Mouse (Mus musculus) limb, embryonic 12.5 days (tissue): ENCODE measurements around the gene Nans. TPM values are rescaled to one million over a fixed set of nuclear protein-coding genes. Genes with fewer than 3 reads are reported as not detected.

Experiments
- ATAC-seq: fragments of 200-750 bp; cut with Nextera tagmentation; 2 replicates; pipeline ENCODE4 v1.8.0; 2017; ENCODE audit warnings: low read depth, moderate TSS enrichment; ENCODE audit not compliant: insufficient number of reproducible peaks, insufficient read depth, low FRiP score, low TSS enrichment
- H3K27ac ChIP-seq: fragments of 300-500 bp; sonication (generic); 2 replicates; pipeline ENCODE4 v1.5.1; 2016; ENCODE audit warnings: mild to moderate bottlenecking, moderate library complexity
- H3K27me3 ChIP-seq: fragments of 300-500 bp; sonication (generic); 2 replicates; pipeline ENCODE4 v1.6.1; 2016; ENCODE audit warnings: mild to moderate bottlenecking, moderate library complexity
- H3K36me3 ChIP-seq: fragments of 300-500 bp; sonication (generic); 2 replicates; pipeline ENCODE4 v1.6.1; 2016; ENCODE audit warnings: mild to moderate bottlenecking, moderate library complexity
- H3K4me1 ChIP-seq: fragments of 300-500 bp; sonication (generic); replicated peaks from 2 replicates; pipeline ENCODE4 v1.6.1; 2016
- H3K4me2 ChIP-seq: fragments of 300-500 bp; sonication (generic); 2 replicates; pipeline ENCODE4 v1.6.1; 2016; ENCODE audit warnings: mild to moderate bottlenecking, moderate library complexity
- H3K4me3 ChIP-seq: fragments of 300-500 bp; sonication (generic); replicated peaks from 2 replicates; pipeline ENCODE4 v1.5.1; 2016; ENCODE audit warnings: mild to moderate bottlenecking
- H3K9ac ChIP-seq: fragments of 300-500 bp; sonication (generic); replicated peaks from 2 replicates; pipeline ENCODE4 v1.6.1; 2016; ENCODE audit warnings: mild to moderate bottlenecking, moderate library complexity
- H3K9me3 ChIP-seq: fragments of 300-500 bp; sonication (generic); 2 replicates; pipeline ENCODE4 v1.6.1; 2016; ENCODE audit warnings: mild to moderate bottlenecking, moderate library complexity
- WGBS: fragments of 180-500 bp; shearing (Covaris S2); methylation state at CpG from one replicate; pipeline ENCODE4 v1.1.7; 2016; 5-methylcytosine and 5-hydroxymethylcytosine counted together
- polyA plus RNA-seq: library from polyadenylated mRNA; unstranded; fragments of >200 nt; fragmentation: Nextera tagmentation; extraction: Ambion mirVana; gene quantifications from 2 replicates; pipeline ENCODE4 v1.2.1, GENCODE M21; 2016

Gene Nans
- polyA plus RNA-seq, 1 experiment from 2014 or later = 91.0 TPM

DNA sequence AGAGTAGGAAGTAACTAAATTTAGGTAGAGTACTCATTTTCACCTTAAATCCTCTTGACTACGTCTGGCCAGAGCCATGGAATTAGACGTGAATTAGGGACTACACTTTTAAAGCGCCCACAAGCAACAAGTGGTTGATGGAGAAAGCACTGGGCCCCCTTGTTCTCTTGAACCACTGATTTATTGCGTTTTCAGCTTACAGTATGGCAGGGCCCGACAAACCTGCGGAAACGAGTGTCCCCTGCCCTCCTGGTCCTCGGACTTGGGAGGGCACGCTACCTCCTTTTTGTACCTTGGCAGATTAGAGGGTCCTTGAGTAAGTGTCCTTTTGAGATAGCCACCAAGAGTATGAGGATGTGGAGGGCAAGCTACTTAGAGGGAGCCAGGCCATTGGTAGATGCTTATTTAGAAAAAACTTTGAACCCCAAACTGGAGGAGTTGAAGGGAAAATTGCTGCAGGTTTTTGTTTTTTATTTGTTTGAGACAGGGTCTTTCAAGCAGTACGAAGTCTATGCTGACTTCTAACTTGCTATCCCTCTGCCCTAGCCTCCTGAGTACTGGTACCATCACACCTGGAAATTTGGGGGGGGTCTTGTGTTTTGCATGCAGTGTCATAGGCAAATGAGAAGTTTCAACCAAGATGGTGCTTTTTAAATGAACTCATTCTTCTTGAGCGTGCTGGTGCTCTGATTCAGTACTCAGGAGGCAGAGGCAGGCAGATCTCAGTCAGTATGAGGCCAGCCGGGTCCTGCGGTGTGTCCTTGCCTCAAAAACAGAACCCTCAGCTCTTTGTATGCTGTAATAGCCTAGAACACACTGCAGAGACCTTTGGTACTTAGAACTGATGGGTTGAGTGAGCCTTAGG is 36.0 kb upstream of the Nans start:
- ATAC-seq = no peak
- H3K4me1 ChIP-seq = peaks cover 33% of the 10 kb centered on the region

DNA sequence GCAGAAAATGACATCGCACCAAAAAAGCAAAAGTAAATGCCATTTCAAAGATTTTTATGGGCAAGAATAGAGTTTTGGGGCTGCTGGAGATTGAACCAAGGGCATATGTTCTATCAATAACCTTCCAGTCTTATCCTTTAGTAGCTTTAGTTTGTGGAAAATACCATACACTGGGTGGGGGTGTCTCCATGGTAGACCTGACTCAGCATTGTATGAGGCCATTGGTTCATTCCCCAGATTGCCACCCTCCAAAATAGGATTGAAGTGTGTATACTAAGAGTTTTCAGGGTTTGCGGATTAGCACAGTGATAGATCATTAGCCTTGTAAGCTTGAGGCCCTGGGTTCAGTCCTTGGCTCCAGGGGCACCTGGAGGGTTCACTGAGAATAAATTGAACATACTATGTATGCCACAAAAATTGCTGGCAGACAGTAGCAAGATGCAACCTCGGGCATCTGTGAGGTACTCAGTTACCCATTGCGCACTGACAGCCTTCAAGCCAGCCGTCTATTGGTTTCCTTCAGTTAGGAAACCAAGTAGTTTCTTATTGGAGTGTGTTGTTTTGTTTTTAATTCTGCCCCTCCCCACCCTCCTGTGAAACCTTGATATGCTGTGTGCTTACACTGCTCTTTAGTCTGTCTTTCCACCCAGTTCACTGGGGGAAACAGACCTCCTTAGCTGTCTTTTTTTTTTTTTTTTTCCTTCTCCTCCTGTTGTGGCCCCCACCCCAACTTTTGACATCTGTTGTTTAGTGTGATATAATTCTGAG is 34.8 kb upstream of the Nans start:
- Histone ChIP-seq H3K27ac (no peak overlapping the region), H3K9ac (no peak overlapping the region), H3K9me3 (no peaks in the 10 kb centered on the region), H3K4me3 (no peak overlapping the region), H3K4me2 (peak overlapping the region; percentile 5; the same call in 1 of the 2 replicates), H3K4me1 (peaks cover 36% of the 10 kb centered on the region), H3K27me3 (no peaks in the 10 kb centered on the region), H3K36me3 (peaks cover 8% of the 10 kb centered on the region; the same call in 1 of the 2 replicates)
- no peak for ATAC-seq
- 77% methylated on average over 5 of the region's 5 CpGs for WGBS

More for the DNA sequence above, 36.0 kb upstream of the Nans start:
- H3K36me3 ChIP-seq = peaks cover 8% of the 10 kb centered on the region; the same call in 1 of the 2 replicates
- peak overlapping the region; percentile 95 for H3K4me3 ChIP-seq
- peak overlapping the region; percentile 79 for H3K4me2 ChIP-seq
- 31% methylated on average over 13 of the region's 13 CpGs for WGBS
- no peaks in the 10 kb centered on the region for H3K9me3 ChIP-seq
- H3K27me3 ChIP-seq = no peaks in the 10 kb centered on the region
- peak overlapping the region; percentile 100 for H3K27ac ChIP-seq
- peak overlapping the region; percentile 99 for H3K9ac ChIP-seq

DNA sequence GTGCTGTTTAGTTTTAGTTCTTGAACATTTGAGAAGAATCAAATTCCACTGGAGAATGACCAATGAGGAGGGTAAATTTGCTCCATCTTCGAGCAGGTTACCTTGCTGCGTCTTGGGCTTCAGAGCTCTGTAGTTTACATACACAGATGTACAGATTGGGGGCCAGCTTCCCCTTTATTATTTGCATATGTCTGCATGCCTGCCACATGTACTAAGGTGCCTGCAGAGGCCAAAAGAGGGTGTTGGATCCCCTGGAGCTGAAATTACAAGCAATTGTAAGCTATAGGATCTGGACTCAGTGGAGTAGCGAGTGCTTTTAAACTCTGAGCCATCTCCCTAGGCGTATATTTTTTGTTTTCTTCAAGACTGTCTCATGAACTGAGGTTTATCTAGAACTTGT is 32.3 kb upstream of the Nans start:
- 77% methylated on average over 4 of the region's 4 CpGs for WGBS
- Histone ChIP-seq H3K9me3 (no peaks in the 10 kb centered on the region), H3K36me3 (peaks cover 30% of the 10 kb centered on the region), H3K4me1 (peaks cover 38% of the 10 kb centered on the region), H3K4me3 (no peak overlapping the region), H3K27me3 (no peaks in the 10 kb centered on the region), H3K9ac (no peak overlapping the region), H3K4me2 (no peak overlapping the region), H3K27ac (no peak overlapping the region)
- ATAC-seq = no peak

DNA sequence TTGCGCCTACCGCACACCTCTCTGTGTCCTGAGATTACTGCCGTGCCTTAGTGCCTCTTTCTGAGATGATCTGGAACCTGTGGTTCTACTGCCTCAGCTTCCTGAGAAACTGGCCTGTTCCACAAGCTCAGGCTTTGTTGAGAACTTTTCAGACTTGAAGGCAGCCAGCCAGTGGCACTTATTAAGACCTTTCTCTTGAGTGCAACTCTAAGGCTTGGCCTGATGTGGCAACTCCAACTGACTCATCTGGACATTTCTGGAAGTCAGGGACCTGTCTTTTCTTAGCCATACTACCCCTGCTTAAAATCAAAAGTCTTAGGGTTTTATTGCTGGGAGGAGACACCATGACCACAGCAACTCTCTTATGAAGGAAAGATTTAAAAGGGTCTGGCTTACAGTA is 31.9 kb upstream of the Nans start:
- no peak overlapping the region for H3K9ac ChIP-seq
- peaks cover 34% of the 10 kb centered on the region for H3K36me3 ChIP-seq

DNA sequence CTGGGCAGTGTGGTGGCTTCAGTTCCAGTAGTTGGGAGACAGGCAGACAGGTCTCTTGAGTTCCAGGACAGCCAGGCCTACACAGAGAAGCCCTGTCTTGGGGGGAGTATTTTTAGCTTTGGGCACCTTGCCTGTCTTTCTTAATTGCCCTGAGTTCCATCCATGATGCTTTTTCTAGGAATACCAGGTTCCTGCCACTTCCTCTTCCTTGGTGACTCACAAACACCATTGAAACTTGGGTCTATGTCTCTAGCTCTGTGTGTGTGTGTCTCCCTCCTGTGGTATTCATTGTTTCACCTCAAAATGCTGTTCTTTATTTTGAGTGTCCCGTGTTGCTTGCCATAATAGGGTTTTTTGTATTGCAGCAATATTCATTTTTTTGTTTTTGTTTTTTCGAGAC is 30.6 kb upstream of the Nans start:
- Histone ChIP-seq H3K36me3 (peaks cover 46% of the 10 kb centered on the region), H3K27ac (no peak overlapping the region), H3K4me2 (no peak overlapping the region), H3K27me3 (no peaks in the 10 kb centered on the region), H3K4me3 (no peak overlapping the region), H3K9ac (no peak overlapping the region), H3K4me1 (peaks cover 30% of the 10 kb centered on the region), H3K9me3 (no peaks in the 10 kb centered on the region)
- 88% methylated on average over 2 of the region's 2 CpGs for WGBS
- ATAC-seq = no peak

More for the DNA sequence above, 31.9 kb upstream of the Nans start:
- no peaks in the 10 kb centered on the region for H3K27me3 ChIP-seq
- H3K4me3 ChIP-seq = no peak overlapping the region
- 94% methylated on average over 3 of the region's 3 CpGs for WGBS
- no peak overlapping the region for H3K4me2 ChIP-seq
- no peak for ATAC-seq
- H3K4me1 ChIP-seq = peaks cover 38% of the 10 kb centered on the region
- H3K9me3 ChIP-seq = no peaks in the 10 kb centered on the region
- no peak overlapping the region for H3K27ac ChIP-seq

DNA sequence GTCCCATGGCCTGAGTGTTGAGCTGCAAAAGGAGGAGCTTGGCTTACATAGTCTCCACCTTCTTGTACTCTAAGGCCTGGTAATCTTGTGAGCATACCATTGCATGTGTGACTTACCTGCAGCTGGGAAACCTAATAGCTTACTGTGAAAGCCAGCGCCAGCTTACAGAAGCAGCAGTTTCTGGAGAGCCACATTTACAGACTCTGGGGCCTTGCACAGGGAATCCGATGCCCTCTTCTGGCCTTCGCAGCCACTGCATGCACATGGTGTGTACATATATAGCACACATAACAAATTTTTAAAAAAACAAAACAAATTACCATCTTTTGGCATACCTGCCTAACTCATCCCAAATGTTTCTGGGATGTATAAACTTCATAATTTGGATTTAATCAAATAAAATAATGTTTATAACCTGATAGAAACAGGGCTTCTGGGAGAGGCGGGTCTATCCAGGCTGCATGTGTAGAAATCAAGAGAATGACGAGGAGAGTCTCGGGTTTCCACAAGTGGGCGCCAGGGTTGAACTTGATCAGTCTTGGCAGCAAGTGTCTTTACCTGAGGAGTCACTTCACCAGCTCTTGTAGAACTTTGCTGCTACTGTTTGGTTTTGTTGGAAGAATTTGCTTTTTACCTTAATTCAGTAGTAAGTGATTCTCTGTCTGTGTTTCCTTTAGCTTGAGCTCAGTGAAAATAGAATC is 25.8 kb upstream of the Nans start:
- peaks cover 86% of the 10 kb centered on the region for H3K36me3 ChIP-seq

DNA sequence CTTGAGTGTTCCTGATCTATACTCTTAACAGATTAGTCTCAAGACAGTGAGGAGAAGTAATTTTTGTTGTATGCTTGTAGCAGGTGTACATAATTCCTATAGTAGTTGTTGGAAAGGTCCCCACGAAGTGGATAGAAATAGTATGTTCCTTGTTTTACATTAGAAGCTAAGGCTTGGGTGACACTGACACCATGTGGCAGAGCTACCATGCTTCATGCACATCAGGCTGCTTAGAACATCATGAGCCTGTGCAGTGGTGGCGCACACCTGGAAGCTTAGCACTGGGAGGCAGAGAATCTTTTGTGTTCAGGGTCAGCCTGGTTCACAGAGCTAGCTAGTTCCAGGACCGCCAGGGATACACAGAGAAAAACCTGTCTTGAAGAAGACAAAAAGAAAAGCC is 23.3 kb upstream of the Nans start:
- ATAC-seq = no peak
- no peaks in the 10 kb centered on the region for H3K27me3 ChIP-seq
- peaks cover 99% of the 10 kb centered on the region for H3K36me3 ChIP-seq
- H3K4me3 ChIP-seq = no peak overlapping the region
- no peak overlapping the region for H3K9ac ChIP-seq
- H3K4me2 ChIP-seq = no peak overlapping the region
- WGBS = 93% methylated on average over 3 of the region's 3 CpGs
- no peak overlapping the region for H3K27ac ChIP-seq
- no peaks in the 10 kb centered on the region for H3K9me3 ChIP-seq
- no peaks in the 10 kb centered on the region for H3K4me1 ChIP-seq

More for the DNA sequence above, 25.8 kb upstream of the Nans start:
- Histone ChIP-seq H3K4me3 (no peak overlapping the region), H3K27ac (no peak overlapping the region), H3K4me1 (0 out of 2 replicates have a peak, but pooled peaks cover 5% of the 10 kb centered on the region), H3K4me2 (no peak overlapping the region), H3K9ac (no peak overlapping the region), H3K9me3 (no peaks in the 10 kb centered on the region), H3K27me3 (no peaks in the 10 kb centered on the region)
- 80% methylated on average over 7 of the region's 7 CpGs for WGBS
- no peak; the same call in 1 of the 2 replicates for ATAC-seq

DNA sequence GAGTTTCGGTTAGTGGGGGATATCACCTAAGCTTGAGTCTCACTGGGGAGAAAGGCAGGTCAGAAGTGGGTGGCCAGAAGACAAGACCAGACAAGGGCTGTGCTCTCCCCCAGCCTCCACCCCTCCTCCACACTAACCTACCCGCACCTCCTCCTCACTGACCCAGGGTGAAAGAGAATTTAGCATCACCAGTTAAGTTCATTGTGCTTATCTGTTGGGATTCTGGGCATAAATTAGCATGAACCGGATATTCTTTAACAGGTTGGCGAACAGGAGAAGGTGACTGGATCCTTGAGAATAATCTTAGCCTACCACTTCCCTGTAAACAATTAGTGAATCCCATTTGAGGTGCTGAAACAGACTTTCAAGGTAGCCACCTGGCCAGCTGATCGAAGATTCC is 13.9 kb upstream of the Nans start:
- H3K9ac ChIP-seq = no peak overlapping the region
- no peaks in the 10 kb centered on the region for H3K27me3 ChIP-seq
- no peak overlapping the region for H3K27ac ChIP-seq
- H3K36me3 ChIP-seq = peaks cover 82% of the 10 kb centered on the region
- no peak overlapping the region for H3K4me2 ChIP-seq
- H3K4me1 ChIP-seq = no peaks in the 10 kb centered on the region
- H3K4me3 ChIP-seq = no peak overlapping the region
- no peaks in the 10 kb centered on the region for H3K9me3 ChIP-seq
- WGBS = 90% methylated on average over 5 of the region's 5 CpGs
- ATAC-seq = no peak

DNA sequence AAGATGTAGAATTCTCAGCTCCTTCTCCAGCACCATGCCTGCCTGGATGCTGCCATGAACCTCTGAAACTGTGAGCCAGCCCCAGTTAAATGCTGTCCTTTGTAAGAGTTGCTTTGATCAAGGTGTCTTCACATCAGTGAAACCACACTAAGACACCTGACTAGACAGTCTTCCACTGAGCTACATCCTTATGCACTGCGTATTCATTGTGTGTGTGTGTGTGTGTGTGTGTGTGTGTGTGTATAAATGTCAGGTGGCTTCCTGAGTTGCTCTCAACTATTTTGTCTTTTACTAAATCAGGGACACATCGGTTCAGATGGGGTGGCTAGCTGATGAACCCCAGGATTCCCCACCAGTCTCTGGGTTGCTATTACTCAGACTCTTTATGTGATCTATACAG is 10.0 kb upstream of the Nans start:
- ATAC-seq = no peak
- H3K4me1 ChIP-seq = no peaks in the 10 kb centered on the region
- H3K4me2 ChIP-seq = no peak overlapping the region
- no peak overlapping the region for H3K27ac ChIP-seq
- no peaks in the 10 kb centered on the region for H3K27me3 ChIP-seq
- H3K4me3 ChIP-seq = no peak overlapping the region
- peaks cover 45% of the 10 kb centered on the region for H3K36me3 ChIP-seq
- H3K9ac ChIP-seq = no peak overlapping the region
- 100% methylated on average over 2 of the region's 2 CpGs for WGBS
- no peaks in the 10 kb centered on the region for H3K9me3 ChIP-seq

DNA sequence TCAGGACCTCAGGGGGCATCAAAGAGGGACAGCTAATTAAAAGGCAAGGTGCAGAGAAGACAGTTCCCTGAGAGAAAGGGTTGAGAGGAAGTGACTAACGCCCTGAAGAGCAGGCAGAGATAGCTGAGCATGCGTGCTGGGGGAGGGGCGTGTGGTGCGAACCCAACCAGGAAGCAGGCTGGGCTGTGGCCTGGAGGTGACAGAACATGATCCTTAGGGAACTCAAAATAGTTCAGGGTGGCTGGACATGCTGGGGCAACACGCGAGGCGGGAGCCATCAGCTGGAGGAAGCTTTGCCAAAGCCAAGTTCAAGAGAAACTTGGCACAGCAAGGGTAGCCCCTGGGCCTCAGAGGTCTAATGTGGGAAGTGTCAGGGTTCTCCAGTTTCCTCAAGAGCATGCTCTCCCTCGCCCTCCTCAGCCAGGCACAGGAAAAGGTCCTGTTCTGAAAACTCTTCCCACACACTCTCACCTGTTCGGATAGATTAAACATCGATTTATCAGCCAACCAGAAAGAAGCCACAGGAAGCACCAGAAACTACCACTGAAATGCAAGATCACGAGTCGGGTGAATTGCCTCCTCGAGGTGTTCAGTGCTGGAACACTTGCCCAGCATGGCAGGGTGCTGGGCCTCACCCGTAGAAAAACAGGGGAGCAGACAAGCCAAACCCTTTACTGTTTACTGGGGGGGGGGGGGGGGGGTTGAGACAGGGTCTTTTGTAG is 3.2 kb upstream of the Nans start:
- no peak overlapping the region for H3K4me3 ChIP-seq
- no peaks in the 10 kb centered on the region for H3K36me3 ChIP-seq
- H3K27ac ChIP-seq = no peak overlapping the region
- H3K27me3 ChIP-seq = no peaks in the 10 kb centered on the region
- peaks cover 12% of the 10 kb centered on the region; the same call in 1 of the 2 replicates for H3K4me1 ChIP-seq
- H3K9ac ChIP-seq = no peak overlapping the region
- H3K9me3 ChIP-seq = no peaks in the 10 kb centered on the region
- 46% methylated on average over 14 of the region's 14 CpGs for WGBS
- no peak overlapping the region for H3K4me2 ChIP-seq
- no peak for ATAC-seq
